Mouse (Mus musculus) NIH3T3 (cell line): ENCODE data around the gene Gm3164.
"Not testable (repeated sequence)": the region's sequence is repeated elsewhere in the genome, so short reads cannot be mapped to it uniquely, and the experiment has no call there.

ENCODE experiments used
- DNase-seq: peaks from one replicate; pipeline ENCODE4 v3.0.0-alpha.2; 2012; ENCODE audit warnings: low read depth

The Gm3164 gene

DNA sequence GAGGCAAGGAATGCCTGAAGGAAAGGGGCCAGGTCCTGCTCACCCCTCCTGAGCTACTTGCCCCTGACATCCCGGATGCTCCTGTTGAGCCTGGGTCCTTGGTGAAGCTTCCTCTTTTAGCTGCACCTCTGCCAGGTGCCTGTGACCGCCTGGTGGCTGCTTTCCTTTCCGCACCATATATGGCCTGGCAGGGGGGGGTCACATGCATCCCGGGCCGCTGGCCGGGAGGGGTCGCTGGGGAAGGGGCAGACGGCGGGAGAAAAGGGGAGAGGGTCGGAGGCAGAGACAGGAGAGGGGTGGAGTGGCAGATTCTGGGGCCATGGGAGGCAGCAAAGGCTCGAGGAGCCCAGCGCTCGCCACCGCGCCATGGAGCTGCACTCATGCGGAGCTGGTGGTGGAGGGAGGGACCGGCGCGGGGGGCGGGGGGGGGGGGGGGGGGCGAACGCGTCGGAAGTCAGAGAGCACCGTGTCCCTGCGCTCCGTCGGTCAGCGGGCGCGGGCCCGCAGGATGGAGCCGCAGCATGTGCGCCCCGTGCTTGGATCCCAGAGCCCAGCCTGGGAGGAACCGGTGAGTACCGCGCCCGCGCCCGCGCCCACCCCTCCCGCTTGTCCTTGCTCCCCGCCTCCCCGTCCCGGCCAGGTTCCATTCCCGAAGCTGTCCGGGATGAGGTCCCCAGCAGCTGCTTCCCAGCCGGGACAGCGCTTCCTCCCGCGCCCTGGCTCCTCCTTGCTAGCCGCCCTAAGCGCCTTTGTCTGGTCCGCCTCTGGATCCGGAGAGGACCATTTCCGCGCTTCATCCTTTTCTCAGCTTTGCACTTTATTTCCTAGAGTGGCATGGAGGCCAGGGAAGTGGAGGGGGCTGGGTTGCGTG lies at the start of gene Gm3164:
Gene Gm3164, plus strand, starts transcription at position 484 of the 871 bp plus-strand sequence.
- DNase-seq, result not testable (repeated sequence)

DNA sequence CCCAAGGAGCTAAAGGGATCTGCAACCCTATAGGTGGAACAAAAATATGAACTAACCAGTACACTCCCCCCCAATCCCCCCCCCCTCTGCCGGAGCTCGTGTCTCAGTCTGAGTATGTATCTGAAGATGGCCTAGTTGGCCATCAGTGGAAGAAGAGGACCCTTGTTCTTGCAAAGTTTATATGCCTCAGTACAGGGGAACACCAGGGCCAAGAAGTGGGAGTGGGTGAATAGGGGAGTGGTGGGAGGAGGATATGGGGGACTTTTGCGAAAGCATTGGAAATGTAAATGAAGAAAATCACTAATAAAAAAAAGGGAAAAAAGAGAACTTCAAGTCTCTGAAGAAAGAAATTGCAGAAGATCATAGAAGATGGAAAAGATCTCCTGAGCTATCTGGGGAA lies 46.3 kb upstream of the Gm3164 start:
- not testable (repeated sequence) for DNase-seq

DNA sequence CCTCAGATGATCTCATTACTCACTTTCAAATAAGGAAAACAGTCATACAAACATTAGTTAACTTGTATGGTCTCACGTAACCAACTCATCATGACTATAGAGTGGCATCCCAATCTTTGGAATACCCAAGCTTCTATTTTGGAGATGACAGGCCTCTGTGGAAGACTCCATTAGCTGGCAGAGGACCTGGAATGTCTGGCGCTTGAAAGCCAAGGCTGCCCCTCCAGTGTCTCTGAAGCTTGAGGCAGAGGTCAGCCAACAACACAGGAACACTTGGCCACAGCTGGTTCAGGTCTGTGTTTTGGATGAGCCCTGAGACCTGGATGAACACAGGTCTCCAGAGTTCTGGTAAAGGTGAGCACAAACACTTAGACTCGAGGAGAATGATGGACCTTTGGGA lies 45.6 kb upstream of the Gm3164 start:
- DNase-seq, result not testable (repeated sequence)

DNA sequence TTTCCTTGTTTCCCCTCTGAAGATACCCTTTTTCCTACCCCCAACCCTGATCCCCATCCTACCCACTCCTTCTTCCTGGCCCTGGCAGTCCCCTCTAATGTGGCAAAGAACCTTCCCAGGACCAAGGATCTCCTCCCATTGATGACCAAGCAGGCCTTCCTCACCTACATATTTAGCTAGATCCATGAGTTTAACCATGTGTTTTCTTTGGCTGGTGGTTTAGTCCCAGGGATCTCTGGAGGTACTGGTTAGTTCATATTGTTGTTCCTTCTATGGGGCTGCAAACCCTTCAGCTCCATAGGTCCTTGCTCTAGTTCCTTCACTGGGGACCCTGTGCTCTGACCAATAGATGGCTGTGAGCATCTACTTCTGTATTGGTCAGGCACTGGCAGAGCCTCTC lies 37.4 kb upstream of the Gm3164 start:
- not testable (repeated sequence) for DNase-seq

DNA sequence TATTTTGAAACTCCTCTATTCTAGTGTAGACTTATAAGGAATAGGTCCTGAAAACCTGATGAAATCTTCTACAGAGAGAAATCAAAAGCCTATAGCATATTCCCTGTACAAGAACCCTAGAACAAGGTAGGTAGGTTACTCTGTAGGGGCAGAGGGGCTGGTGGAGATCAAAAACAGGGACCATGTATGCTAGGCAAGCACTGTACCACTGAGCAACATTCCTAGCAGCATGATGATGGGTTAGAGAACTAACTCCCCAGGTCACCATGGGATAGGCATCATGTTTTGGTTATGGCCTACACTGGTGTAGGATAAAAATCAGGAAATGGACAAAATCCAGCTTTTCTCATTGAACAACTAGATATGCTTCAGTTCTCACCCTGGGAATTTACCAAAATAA lies 29.6 kb upstream of the Gm3164 start:
- DNase-seq, result not testable (repeated sequence)

DNA sequence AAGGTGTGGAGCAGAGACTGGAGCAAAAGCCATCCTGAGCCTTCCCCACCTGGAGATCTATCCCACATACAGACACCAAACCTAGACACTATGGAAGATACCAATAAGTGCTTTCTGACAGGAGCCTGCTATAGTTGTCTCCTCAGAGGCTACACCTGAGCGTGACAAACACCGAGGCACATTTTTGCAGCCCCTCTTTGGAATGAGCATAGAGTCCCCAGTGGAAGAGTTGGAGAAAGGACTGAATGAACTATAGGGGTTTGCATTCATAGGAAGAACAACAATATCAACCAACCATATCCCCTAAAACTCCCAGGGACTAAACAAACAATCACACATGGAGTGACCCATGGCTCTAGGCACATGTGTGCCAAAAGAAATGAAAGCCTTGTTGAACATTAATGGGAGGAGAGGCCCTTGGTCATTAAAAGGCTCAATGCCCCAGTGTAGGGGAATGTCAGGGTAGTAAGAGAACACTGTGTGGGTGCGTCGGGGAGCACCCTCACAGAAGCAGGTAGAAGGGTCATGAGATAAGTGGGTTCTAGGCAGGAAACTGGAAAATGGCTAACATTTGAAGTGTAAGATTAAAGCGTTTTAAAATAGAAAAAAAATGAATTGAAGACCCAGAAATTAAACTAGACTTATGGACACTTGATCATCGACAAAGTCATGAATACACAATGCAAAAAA lies 22.3 kb upstream of the Gm3164 start:
- not testable (repeated sequence) for DNase-seq

DNA sequence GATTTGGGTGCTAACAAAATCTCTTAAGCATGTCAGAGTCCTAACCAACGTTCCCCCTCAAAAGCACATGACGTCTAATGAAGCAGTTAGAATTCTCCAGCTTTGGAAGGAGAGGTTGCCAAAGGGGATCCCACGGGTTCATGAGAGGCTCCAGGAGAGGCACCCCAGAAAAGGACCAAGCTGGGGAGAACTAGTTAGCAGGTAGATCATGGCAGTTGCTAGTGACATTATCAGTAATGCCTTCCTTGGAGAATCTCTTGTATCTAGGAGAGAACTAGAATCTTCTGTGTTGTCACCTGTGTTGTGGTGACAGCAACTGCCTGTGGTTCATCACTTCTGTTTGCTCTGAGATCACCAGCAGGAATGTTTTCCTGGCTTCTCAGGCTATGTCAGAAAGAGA lies 18.0 kb upstream of the Gm3164 start, which contains the start of gene Gm3159:
Gene Gm3159, plus strand, starts transcription at position 301 of the 400 bp plus-strand sequence.
- not testable (repeated sequence) for DNase-seq

DNA sequence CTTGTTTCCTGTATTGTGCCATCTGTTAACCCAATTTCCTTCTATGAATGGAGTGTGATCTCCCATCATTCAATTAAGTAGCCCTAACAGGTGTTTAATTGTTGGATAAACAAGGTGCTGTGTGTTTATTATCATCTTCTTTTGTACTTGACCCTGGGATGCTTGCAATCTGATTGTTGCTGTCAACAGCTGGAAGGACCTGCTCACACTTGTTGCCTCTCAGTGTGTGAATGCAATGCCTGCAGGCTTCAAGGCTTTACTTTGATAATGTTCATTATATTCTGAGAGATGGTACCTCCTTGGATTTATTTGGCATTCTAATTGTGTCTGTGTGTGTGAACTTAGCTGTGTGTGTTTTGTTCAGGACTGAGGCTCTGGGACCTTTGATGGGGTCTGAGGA lies 16.6 kb upstream of the Gm3164 start:
- DNase-seq, result not testable (repeated sequence)

DNA sequence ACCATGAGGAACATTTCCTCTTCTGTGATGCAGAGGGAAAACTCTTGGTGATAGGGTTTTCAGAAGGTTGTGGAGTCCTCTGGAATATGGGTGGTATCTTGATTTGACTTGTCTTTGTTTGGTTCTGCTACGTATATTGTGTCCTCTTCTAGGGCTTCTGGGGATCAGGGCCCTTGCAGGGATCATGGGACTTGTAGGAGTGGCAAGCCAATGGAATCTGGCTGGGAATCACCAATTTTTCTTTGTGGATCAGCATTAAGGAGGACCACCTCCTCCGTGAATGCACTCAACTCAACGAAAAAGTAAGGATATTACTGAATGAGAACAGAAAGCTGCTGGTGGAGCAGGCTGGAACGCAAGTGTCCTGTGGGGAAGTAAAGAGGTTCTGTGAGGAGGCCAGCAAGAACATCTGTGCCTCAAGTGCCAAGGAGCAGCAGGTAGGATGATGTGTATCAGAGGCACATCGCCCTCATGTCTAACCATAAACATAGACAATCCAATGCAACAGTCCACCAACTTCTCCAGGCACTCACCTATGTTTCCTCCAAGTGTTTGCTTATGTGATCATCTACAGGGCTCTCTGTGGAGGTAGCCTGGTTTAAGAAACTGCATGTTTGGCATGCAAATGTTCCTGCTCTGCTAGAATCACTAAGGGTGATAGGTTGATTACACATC lies 15.0 kb upstream of the Gm3164 start:
- not testable (repeated sequence) for DNase-seq

DNA sequence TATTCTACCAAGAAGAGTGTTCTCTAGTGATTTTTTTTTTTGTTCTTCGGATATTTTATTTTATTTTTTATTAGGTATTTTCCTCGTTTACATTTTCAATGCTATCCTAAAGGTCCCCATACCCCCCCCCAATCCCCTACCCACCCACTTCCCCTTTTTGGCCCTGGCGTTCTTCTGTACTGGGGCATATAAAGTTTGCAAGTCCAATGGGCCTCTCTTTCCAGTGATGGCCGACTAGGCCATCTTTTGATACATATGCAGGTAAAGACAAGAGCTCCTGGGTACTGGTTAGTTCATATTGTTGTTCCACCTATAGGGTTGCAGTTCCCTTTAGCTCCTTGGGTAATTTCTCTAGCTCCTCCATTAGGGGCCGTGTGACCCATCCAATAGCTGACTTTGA lies 14.0 kb upstream of the Gm3164 start:
- DNase-seq, result not testable (repeated sequence)

DNA sequence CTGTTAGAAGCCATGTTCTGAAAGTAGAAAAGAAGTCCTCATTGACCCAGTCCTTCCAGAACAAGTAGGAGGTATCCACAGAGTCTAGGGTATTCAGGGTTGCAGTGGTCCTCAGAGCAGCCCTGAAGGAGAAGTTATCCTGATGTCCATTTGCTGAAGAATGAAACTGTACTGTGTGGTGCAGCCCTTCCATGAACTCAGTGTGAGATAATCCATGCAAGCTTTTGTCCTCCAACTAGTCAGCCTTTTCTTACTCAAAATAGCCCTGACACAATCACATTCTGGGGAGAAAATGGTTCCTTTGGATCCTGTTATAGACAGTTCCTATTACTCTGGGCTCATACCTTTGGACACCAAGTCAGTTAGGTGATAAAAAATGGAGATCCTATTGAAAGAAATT lies 11.4 kb upstream of the Gm3164 start:
- DNase-seq, result not testable (repeated sequence)

DNA sequence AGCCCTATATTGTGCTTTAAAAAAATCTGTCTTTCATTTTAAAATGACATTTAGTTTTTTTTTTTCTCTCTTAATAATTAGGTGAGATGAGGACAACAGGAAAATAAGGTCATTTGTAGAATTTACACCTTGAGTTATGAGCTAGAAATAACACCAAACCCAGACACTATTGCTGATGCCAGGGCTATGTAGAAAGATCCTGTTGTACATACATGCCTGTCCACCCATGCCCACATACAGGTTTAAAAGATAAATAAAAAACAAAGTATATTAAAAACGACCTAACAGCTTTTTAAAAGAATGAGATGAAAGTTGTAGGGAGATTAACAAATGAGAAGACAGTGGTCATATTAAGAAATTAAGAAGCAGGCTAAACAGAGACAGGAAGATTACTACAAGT lies 5.3 kb upstream of the Gm3164 start:
- DNase-seq, result not testable (repeated sequence)

DNA sequence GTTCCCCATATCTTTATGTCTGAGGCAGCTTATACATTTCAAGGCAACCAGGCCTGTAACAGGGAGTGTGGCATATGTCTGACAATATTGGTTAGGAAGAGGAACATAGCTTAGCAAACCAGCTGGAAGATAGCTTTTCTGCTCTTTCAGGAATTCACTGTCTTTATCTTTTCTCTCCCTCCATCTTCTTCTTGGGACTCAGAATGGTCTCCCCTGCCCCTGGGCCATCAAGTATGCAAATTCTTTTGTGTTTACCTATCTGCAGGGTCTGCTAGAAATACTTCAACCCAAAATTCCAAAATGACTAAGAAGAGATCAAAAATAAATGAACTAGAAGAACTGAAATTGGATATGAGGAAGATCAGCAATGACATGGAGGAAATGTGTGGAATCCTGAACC lies 15.4 kb downstream of the Gm3164 start, which contains the start of gene Gm3173:
Gene Gm3173, plus strand, starts transcription at position 301 of the 400 bp plus-strand sequence.
- DNase-seq, result not testable (repeated sequence)

DNA sequence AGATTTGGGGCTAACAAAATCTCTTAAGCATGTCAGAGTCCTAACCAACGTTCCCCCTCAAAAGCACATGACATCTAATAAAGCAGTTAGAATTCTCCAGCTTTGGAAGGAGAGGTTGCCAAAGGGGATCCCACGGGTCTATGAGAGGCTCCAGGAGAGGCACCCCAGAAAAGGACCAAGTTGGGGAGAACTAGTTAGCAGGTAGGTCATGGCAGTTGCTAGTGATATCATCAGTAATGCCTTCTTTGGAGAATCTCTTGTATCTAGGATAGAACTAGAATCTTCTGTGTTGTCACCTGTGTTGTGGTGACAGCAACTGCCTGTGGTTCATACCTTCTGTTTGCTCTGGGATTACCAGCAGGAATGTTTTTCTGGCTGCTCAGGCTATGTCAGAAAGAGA lies 66.2 kb downstream of the Gm3164 start, which contains the start of gene Gm3182:
Gene Gm3182, plus strand, starts transcription at position 301 of the 400 bp plus-strand sequence.
- DNase-seq, result not testable (repeated sequence)
